Comparison of ENCODE assay signal across 15 mouse cellular contexts in genomic region chr14:7882050-7882449, GRCm38 (mm10).
"Had no signal": no experiment of that assay in that cellular context is flagged by ENCODE, and none has a peak within 500 bp of the region (broad histone marks: within the 10 kb centered on the region; RNA-seq: fewer than 3 reads in every experiment).

No protein-coding gene starts in this region.

- DNase-seq: lung, adult 18-20 months; lung, embryonic 14.5 days; lung, postnatal 10 days; lung, postnatal 4 days; right cerebral cortex, postnatal 14 days; thymus, adult 2 months; thymus, postnatal 25 days had no signal

- H3K4me2 ChIP-seq: lung, embryonic 14.5 days; midbrain, embryonic 11.5 days; midbrain, embryonic 13.5 days; midbrain, embryonic 15.5 days; neural tube, embryonic 12.5 days; stomach, embryonic 15.5 days had no signal

- H3K4me1 ChIP-seq: midbrain, embryonic 13.5 days; midbrain, embryonic 15.5 days; neural tube, embryonic 12.5 days; stomach, embryonic 15.5 days had no signal

- ATAC-seq: midbrain, embryonic 13.5 days; midbrain, embryonic 15.5 days had no signal

- H3K27me3 ChIP-seq: midbrain, embryonic 13.5 days; midbrain, embryonic 15.5 days; neural tube, embryonic 12.5 days; stomach, embryonic 15.5 days had no signal

- H3K9ac ChIP-seq: liver, embryonic 14.5 days; lung, embryonic 14.5 days; midbrain, embryonic 13.5 days; midbrain, embryonic 15.5 days; neural tube, embryonic 12.5 days; stomach, embryonic 15.5 days had no signal

- H3K9me3 ChIP-seq: megakaryocyte, embryonic 14.5 days; midbrain, embryonic 13.5 days; midbrain, embryonic 15.5 days; neural tube, embryonic 12.5 days; stomach, embryonic 15.5 days had no signal

- H3K4me3 ChIP-seq: megakaryocyte, embryonic 14.5 days; midbrain, embryonic 13.5 days; midbrain, embryonic 15.5 days; neural tube, embryonic 12.5 days; stomach, embryonic 15.5 days had no signal

- H3K27ac ChIP-seq: liver, embryonic 14.5 days; midbrain, embryonic 13.5 days; midbrain, embryonic 15.5 days; neural tube, embryonic 12.5 days; stomach, embryonic 15.5 days; stomach, postnatal 0 days had no signal
